Mouse (Mus musculus) erythroblast, embryonic 14.5 days (primary cell): Measurements from ENCODE around the gene Cep63.

Experiments used
- GATA1 ChIP-seq: IDR thresholded peaks from 2 replicates; pipeline ENCODE4 v1.6.1; 2012; ENCODE audit warnings: low read length, inconsistent platforms, mixed read lengths
- TAL1 ChIP-seq: IDR thresholded peaks from 3 replicates; pipeline ENCODE4 v1.6.1; 2012; ENCODE audit warnings: low read length, inconsistent platforms, mixed read lengths

GRCm38 (mm10) chr9:102544773-102545366, 81.5 kb downstream of the Cep63 start:
- TF ChIP-seq TAL1 (no peak), GATA1 (no peak)
